Mouse (Mus musculus) liver, embryonic 11.5 days (tissue): Measurements from ENCODE around the gene Pnpla1. TPM values are rescaled to one million over a fixed set of nuclear protein-coding genes. Genes with fewer than 3 reads are reported as not detected.

Source experiments
- ATAC-seq: fragments of 200-750 bp; cut with Nextera tagmentation; replicated peaks from 2 replicates; pipeline ENCODE4 v1.8.0; 2017; ENCODE audit warnings: moderate number of reproducible peaks, mild to moderate bottlenecking, moderate TSS enrichment, moderate library complexity; ENCODE audit not compliant: low FRiP score
- DNase-seq: peaks from one replicate; pipeline ENCODE4 v3.0.0-alpha.2; 2017; ENCODE audit warnings: low spot score
- H3K27ac ChIP-seq: fragments of 300-500 bp; sonication (generic); 2 replicates; pipeline ENCODE4 v1.5.1; 2014; ENCODE audit warnings: mild to moderate bottlenecking, low read depth, low read length, control low read depth
- H3K27me3 ChIP-seq: fragments of 300-500 bp; sonication (generic); replicated peaks from 2 replicates; pipeline ENCODE4 v1.6.1; 2014; ENCODE audit warnings: low read length, mixed read lengths; ENCODE audit not compliant: control insufficient read depth, insufficient read depth
- H3K36me3 ChIP-seq: fragments of 300-500 bp; sonication (generic); 2 replicates; pipeline ENCODE4 v1.6.1; 2014; ENCODE audit warnings: mild to moderate bottlenecking, low read length, moderate library complexity, mixed read lengths; ENCODE audit not compliant: control insufficient read depth, insufficient read depth
- H3K4me1 ChIP-seq: fragments of 300-500 bp; sonication (generic); replicated peaks from 2 replicates; pipeline ENCODE4 v1.6.1; 2014; ENCODE audit warnings: low read length, mixed read lengths; ENCODE audit not compliant: control insufficient read depth, insufficient read depth
- H3K4me2 ChIP-seq: fragments of 300-500 bp; sonication (generic); 2 replicates; pipeline ENCODE4 v1.6.1; 2014; ENCODE audit warnings: mild to moderate bottlenecking, control low read depth, moderate library complexity
- H3K4me3 ChIP-seq: fragments of 300-500 bp; sonication (generic); 2 replicates; pipeline ENCODE4 v1.5.1; 2014; ENCODE audit warnings: low read depth, low read length, control low read depth
- H3K9ac ChIP-seq: fragments of 300-500 bp; sonication (generic); 2 replicates; pipeline ENCODE4 v1.6.1; 2014; ENCODE audit warnings: low read depth, low read length, control low read depth
- H3K9me3 ChIP-seq: fragments of 300-500 bp; sonication (generic); 2 replicates; pipeline ENCODE4 v1.6.1; 2016; ENCODE audit warnings: low read length, inconsistent platforms, mixed read lengths; ENCODE audit not compliant: control insufficient read depth
- WGBS: fragments of 180-500 bp; shearing (Covaris S2); extraction: QIAGEN DNeasy Blood & Tissue Kit; methylation state at CpG from one replicate; pipeline ENCODE4 v1.1.7; 2014; 5-methylcytosine and 5-hydroxymethylcytosine counted together
- polyA plus RNA-seq: library from polyadenylated mRNA; unstranded; fragments of >200 nt; fragmentation: Nextera tagmentation; extraction: Ambion mirVana; gene quantifications from 2 replicates; pipeline ENCODE4 v1.2.1, GENCODE M21; 2014

Pnpla1 gene
- polyA plus RNA-seq, 1 experiment from 2014 or later = not detected

DNA sequence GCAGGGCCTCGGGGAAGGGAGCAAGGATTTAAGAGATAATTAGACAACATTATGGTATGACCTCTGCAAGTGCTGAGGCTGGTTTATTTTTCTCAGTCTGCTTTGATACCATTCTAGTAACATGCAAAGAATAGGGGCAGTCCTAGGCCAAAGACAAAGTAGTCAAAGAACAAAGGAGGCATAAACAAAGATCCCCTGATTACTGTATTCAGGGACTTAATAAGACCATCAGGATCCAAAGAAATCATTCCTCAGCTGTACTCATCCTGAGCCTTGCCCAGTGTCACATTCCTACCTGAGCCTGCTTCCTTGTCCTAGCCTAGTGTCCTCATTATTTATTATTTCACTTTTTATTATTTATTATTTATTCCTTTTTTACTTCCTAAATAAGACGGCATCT lies 38.0 kb upstream of the Pnpla1 start:
- H3K9ac ChIP-seq = no peak overlapping the region
- H3K4me2 ChIP-seq = no peak overlapping the region
- no peak for ATAC-seq
- H3K9me3 ChIP-seq = no peaks in the 10 kb centered on the region
- no peak overlapping the region for H3K27ac ChIP-seq
- no peak for DNase-seq
- H3K4me3 ChIP-seq = no peak overlapping the region
- peaks cover 28% of the 10 kb centered on the region for H3K4me1 ChIP-seq
- H3K27me3 ChIP-seq = no peaks in the 10 kb centered on the region
- WGBS = 80% methylated on average over 2 of the region's 2 CpGs
- H3K36me3 ChIP-seq = peaks cover 63% of the 10 kb centered on the region

- H3K9me3 ChIP-seq = no peaks in the 10 kb centered on the region
- DNase-seq (no peak), ATAC-seq (peak; percentile 100)
- peak overlapping the region; percentile 85 for H3K27ac ChIP-seq
- peak overlapping the region; percentile 36; the same call in 1 of the 2 replicates for H3K4me3 ChIP-seq
- H3K4me1 ChIP-seq = peaks cover 43% of the 10 kb centered on the region
- WGBS = 66% methylated on average over 13 of the region's 13 CpGs
- peak overlapping the region; percentile 60 for H3K4me2 ChIP-seq
- H3K27me3 ChIP-seq = no peaks in the 10 kb centered on the region
- H3K9ac ChIP-seq = peak overlapping the region; percentile 64
- H3K36me3 ChIP-seq = peaks cover 55% of the 10 kb centered on the region
These were observed 35.0 kb upstream of the Pnpla1 start for GRCm38 (mm10) chr17:28823004-28823745.

- H3K4me1 ChIP-seq = peaks cover 49% of the 10 kb centered on the region
- H3K4me2 ChIP-seq = peak overlapping the region; percentile 60
- H3K4me3 ChIP-seq = peak overlapping the region; percentile 36
- WGBS = 86% methylated on average over 11 of the region's 11 CpGs
- ATAC-seq (no peak), DNase-seq (no peak)
- H3K27me3 ChIP-seq = no peaks in the 10 kb centered on the region
- H3K9ac ChIP-seq = peak overlapping the region; percentile 64
- no peaks in the 10 kb centered on the region for H3K9me3 ChIP-seq
- peak overlapping the region; percentile 85 for H3K27ac ChIP-seq
- peaks cover 54% of the 10 kb centered on the region for H3K36me3 ChIP-seq
These were observed 34.5 kb upstream of the Pnpla1 start for GRCm38 (mm10) chr17:28823749-28824148.

GRCm38 (mm10) chr17:28824896-28825295 lies 33.3 kb upstream of the Pnpla1 start:
- 73% methylated on average over 6 of the region's 6 CpGs for WGBS
- Histone ChIP-seq H3K27ac (peak overlapping the region; percentile 85; the same call in 1 of the 2 replicates), H3K36me3 (peaks cover 48% of the 10 kb centered on the region), H3K9ac (peak overlapping the region; percentile 64), H3K9me3 (no peaks in the 10 kb centered on the region), H3K27me3 (no peaks in the 10 kb centered on the region), H3K4me2 (peak overlapping the region; percentile 60), H3K4me1 (peaks cover 56% of the 10 kb centered on the region), H3K4me3 (peak overlapping the region; percentile 36)
- ATAC-seq = no peak
- no peak for DNase-seq

GRCm38 (mm10) chr17:28825359-28826041 lies 32.7 kb upstream of the Pnpla1 start:
- H3K4me2 ChIP-seq = peak overlapping the region; percentile 60
- no peaks in the 10 kb centered on the region for H3K27me3 ChIP-seq
- H3K9me3 ChIP-seq = no peaks in the 10 kb centered on the region
- WGBS = 89% methylated on average over 6 of the region's 6 CpGs
- H3K27ac ChIP-seq = peak overlapping the region; percentile 37; the same call in 1 of the 2 replicates
- ATAC-seq (no peak), DNase-seq (no peak)
- peak overlapping the region; percentile 64 for H3K9ac ChIP-seq
- H3K4me1 ChIP-seq = peaks cover 62% of the 10 kb centered on the region
- H3K4me3 ChIP-seq = peak overlapping the region; percentile 21
- H3K36me3 ChIP-seq = peaks cover 48% of the 10 kb centered on the region

DNA sequence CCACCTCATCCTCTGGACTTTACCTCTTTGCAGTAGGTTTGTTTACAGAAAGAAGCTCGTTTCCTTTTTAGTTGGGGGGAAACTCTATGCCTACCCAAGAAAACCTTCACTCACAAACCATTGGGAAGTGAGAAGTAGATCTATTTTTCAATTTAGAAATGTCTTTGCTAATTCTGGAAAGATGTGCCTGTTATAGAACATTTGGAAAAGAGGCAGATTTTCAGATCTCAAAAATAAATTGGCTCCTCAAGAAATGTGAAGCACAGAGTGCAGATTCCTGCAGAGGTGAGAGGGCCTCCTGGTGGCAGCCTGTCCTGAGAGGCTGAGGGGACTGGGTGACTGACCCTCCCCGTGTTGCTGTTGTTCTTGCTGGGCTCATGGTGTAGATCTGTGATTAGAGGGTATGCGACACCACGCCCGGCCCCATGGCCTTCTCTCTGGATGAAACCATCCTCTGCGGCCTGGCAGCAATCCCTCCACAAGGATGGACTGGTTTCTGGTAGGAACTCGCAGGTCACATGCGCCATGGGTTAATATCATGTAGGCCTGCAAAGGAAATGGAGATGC lies 30.5 kb upstream of the Pnpla1 start:
- H3K4me1 ChIP-seq = peaks cover 73% of the 10 kb centered on the region
- peaks cover 37% of the 10 kb centered on the region for H3K36me3 ChIP-seq
- H3K27me3 ChIP-seq = no peaks in the 10 kb centered on the region
- H3K9ac ChIP-seq = peak overlapping the region; percentile 38; the same call in 1 of the 2 replicates
- DNase-seq = no peak
- no peak overlapping the region for H3K4me3 ChIP-seq
- H3K9me3 ChIP-seq = no peaks in the 10 kb centered on the region
- ATAC-seq = no peak
- H3K4me2 ChIP-seq = peak overlapping the region; percentile 42; the same call in 1 of the 2 replicates
- 81% methylated on average over 8 of the region's 8 CpGs for WGBS
- peak overlapping the region; percentile 89 for H3K27ac ChIP-seq

- peak overlapping the region; percentile 52 for H3K4me2 ChIP-seq
- no peak overlapping the region for H3K4me3 ChIP-seq
- peaks cover 43% of the 10 kb centered on the region for H3K36me3 ChIP-seq
- no peaks in the 10 kb centered on the region for H3K9me3 ChIP-seq
- peak overlapping the region; percentile 89 for H3K27ac ChIP-seq
- peak overlapping the region; percentile 39; the same call in 1 of the 2 replicates for H3K9ac ChIP-seq
- DNase-seq (peak; percentile 64), ATAC-seq (peak; percentile 90)
- H3K4me1 ChIP-seq = peaks cover 74% of the 10 kb centered on the region
- 40% methylated on average over 14 of the region's 14 CpGs for WGBS
- no peaks in the 10 kb centered on the region for H3K27me3 ChIP-seq
These were observed 29.1 kb upstream of the Pnpla1 start for GRCm38 (mm10) chr17:28829120-28829519.

- H3K27me3 ChIP-seq = no peaks in the 10 kb centered on the region
- H3K4me2 ChIP-seq = no peak overlapping the region
- peaks cover 36% of the 10 kb centered on the region for H3K36me3 ChIP-seq
- no peaks in the 10 kb centered on the region for H3K9me3 ChIP-seq
- H3K27ac ChIP-seq = peak overlapping the region; percentile 47; the same call in 1 of the 2 replicates
- no peak overlapping the region for H3K9ac ChIP-seq
- ATAC-seq (no peak), DNase-seq (no peak)
- H3K4me1 ChIP-seq = peaks cover 60% of the 10 kb centered on the region
- no peak overlapping the region for H3K4me3 ChIP-seq
- WGBS = 82% methylated on average over 8 of the region's 8 CpGs
These were observed 27.1 kb upstream of the Pnpla1 start for GRCm38 (mm10) chr17:28831065-28831464.
